Mouse (Mus musculus) C2C12 (cell line): ENCODE results near the gene Dnmt1. TPM values are rescaled to one million over a fixed set of nuclear protein-coding genes. Genes with fewer than 3 reads are reported as not detected.

ENCODE experiments used
- H3K27me3 ChIP-seq: one replicate; pipeline ENCODE4 v1.6.1; 2011; ENCODE audit not compliant: control insufficient read depth, insufficient read depth, insufficient read length
- H3K36me3 ChIP-seq: one replicate; pipeline ENCODE4 v1.6.1; 2011; ENCODE audit not compliant: control insufficient read depth, insufficient read depth
- H3K4me3 ChIP-seq: one replicate; pipeline ENCODE4 v1.5.1; 2011; ENCODE audit warnings: mild to moderate bottlenecking, control low read depth; ENCODE audit not compliant: poor library complexity, insufficient read depth, severe bottlenecking
- H3K79me2 ChIP-seq: one replicate; pipeline ENCODE4 v1.6.1; 2011; ENCODE audit not compliant: control insufficient read depth, insufficient read depth
- H3K79me3 ChIP-seq: one replicate; pipeline ENCODE4 v1.6.1; 2011; ENCODE audit warnings: low read depth, control low read depth
- H3ac ChIP-seq: one replicate; pipeline ENCODE3; 2011; ENCODE audit warnings: low read depth; ENCODE audit not compliant: control insufficient read depth, insufficient read length
- CEBPB ChIP-seq: IDR thresholded peaks from one replicate; pipeline ENCODE4 v1.6.1; 2011; ENCODE audit warnings: low read depth, mild to moderate bottlenecking, control low read depth, moderate library complexity
- CTCF ChIP-seq: IDR thresholded peaks from one replicate; pipeline ENCODE4 v1.5.1; 2011; ENCODE audit not compliant: control insufficient read depth, insufficient read depth, insufficient read length
- FOSL1 ChIP-seq: IDR thresholded peaks from one replicate; pipeline ENCODE4 v1.8.0; 2011; ENCODE audit warnings: mild to moderate bottlenecking, low read length; ENCODE audit not compliant: poor library complexity, insufficient read depth, severe bottlenecking
- MAX ChIP-seq: IDR thresholded peaks from one replicate; pipeline ENCODE4 v1.6.1; 2011; ENCODE audit warnings: mild to moderate bottlenecking, control low read depth
- MYOD1 ChIP-seq: IDR thresholded peaks from one replicate; pipeline ENCODE4 v1.6.1; 2011; ENCODE audit warnings: low read depth; ENCODE audit not compliant: control insufficient read depth, insufficient read length
- MYOG ChIP-seq: IDR thresholded peaks from one replicate; pipeline ENCODE4 v1.6.1; 2011; ENCODE audit not compliant: control insufficient read depth, insufficient read length; ENCODE audit errors: extremely low read depth
- USF1 ChIP-seq: IDR thresholded peaks from one replicate; pipeline ENCODE4 v1.6.1; 2011; ENCODE audit warnings: low read depth, mild to moderate bottlenecking, control low read depth, moderate library complexity
- polyA plus RNA-seq: library from polyadenylated mRNA; unstranded; fragments of >200 nt; fragmentation: generic; extraction: Trizol; gene quantifications from one replicate; pipeline ENCODE4 v1.2.1, GENCODE M21; 2012; ENCODE audit warnings: missing spikeins

Dnmt1 gene
- polyA plus RNA-seq, 1 experiment: 69.7 TPM

DNA sequence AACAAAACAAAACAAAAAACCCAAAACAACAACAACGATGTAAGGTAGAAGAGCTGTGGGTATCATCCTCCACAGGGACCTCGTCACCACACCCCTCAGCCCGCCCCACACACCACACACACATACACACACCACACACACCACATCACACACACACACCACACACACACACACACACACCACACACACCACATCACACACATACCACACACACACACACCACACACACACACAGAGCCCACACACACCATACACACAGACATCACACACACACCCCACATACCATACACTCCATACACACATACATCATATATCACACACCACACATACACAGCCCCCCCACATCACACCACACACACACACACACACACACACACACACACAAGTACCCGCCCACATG lies 31.9 kb upstream of the Dnmt1 start:
- H3K4me3 ChIP-seq: no peak overlapping the region
- no peaks in the 10 kb centered on the region for H3K79me2 ChIP-seq
- no peaks in the 10 kb centered on the region for H3K79me3 ChIP-seq
- no peak for TF ChIP-seq CEBPB
- no peak for TF ChIP-seq MYOG
- no peak for TF ChIP-seq MAX
- TF ChIP-seq MYOD1: no peak
- no peak for TF ChIP-seq CTCF
- no peak for TF ChIP-seq USF1
- no peak for TF ChIP-seq FOSL1
- no peaks in the 10 kb centered on the region for H3K36me3 ChIP-seq
- H3ac ChIP-seq: no peak overlapping the region
- H3K27me3 ChIP-seq: no peaks in the 10 kb centered on the region

GRCm38 (mm10) chr9:20990861-20991260 lies 31.2 kb upstream of the Dnmt1 start:
- Histone ChIP-seq H3K79me3 (no peaks in the 10 kb centered on the region), H3K4me3 (no peak overlapping the region), H3K79me2 (no peaks in the 10 kb centered on the region), H3K36me3 (no peaks in the 10 kb centered on the region), H3K27me3 (no peaks in the 10 kb centered on the region), H3ac (no peak overlapping the region)
- TF ChIP-seq MYOG (no peak), CTCF (no peak), CEBPB (no peak), MYOD1 (no peak), MAX (no peak), USF1 (no peak), FOSL1 (no peak)

- no peak overlapping the region for H3K4me3 ChIP-seq
- TF ChIP-seq MYOD1 (no peak), CTCF (no peak), CEBPB (no peak), USF1 (no peak), FOSL1 (no peak), MYOG (no peak), MAX (no peak)
- H3K79me2 ChIP-seq: no peaks in the 10 kb centered on the region
- H3ac ChIP-seq: no peak overlapping the region
- no peaks in the 10 kb centered on the region for H3K79me3 ChIP-seq
- H3K36me3 ChIP-seq: no peaks in the 10 kb centered on the region
- H3K27me3 ChIP-seq: no peaks in the 10 kb centered on the region
Observed at GRCm38 (mm10) chr9:20987953-20988352, 28.3 kb upstream of the Dnmt1 start.

DNA sequence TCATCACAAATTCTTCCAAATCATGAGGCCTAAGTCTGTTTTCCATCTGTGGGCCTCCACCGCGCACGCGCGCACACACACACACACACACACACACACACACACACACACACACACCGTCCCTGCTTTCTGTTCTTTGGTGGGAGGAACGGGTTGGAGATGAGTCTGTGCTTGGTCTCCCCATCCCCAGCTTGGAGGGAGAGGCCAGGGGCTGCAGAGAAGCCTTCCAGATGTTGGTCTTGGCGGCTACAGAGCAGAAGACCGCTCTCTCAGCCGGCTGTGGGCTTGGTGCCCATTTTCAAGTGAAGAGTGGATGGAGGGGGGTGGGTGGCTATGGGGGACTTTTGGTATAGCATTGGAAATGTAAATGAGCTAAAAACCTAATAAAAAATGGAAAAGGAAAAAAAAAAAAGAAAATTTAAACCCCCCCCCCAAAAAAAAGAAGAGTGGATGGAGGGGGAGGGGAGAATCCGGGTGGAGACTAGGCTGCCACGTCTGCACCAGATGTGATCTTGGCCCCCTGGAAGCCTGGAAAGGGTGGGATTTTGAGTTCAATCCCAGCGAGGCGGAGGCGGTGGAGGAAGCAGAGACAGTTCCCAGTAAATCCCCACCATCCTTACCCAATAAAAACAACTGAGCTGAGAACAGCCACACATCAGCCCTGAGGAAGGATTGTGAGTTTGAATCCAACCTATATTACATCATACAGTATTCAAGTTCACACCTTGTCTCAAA lies 27.4 kb upstream of the Dnmt1 start:
- Histone ChIP-seq H3K79me2 (no peaks in the 10 kb centered on the region), H3K4me3 (no peak overlapping the region), H3ac (no peak overlapping the region), H3K27me3 (no peaks in the 10 kb centered on the region), H3K79me3 (no peaks in the 10 kb centered on the region), H3K36me3 (no peaks in the 10 kb centered on the region)
- no peak for TF ChIP-seq USF1
- no peak for TF ChIP-seq MYOG
- no peak for TF ChIP-seq CEBPB
- TF ChIP-seq MYOD1: no peak
- no peak for TF ChIP-seq FOSL1
- no peak for TF ChIP-seq CTCF
- TF ChIP-seq MAX: no peak

DNA sequence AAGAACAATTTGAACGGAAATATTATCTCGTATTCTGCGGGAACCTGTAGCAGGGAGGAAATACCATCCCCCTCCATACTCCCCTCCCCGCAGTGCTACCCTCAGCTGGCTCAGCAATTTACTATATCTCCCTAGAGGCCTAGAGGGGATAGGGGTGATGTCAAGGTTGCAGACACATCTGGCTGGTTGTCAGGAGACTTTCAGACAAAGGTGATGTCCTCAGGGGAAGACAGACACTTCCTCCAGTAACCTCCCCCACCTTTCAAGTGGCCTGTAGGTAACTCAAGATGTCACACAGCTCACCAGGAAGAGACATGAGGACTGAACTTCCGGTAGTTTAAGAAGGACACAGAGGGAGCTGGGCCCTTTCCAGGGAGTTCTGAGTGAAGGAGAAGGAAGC lies 23.5 kb upstream of the Dnmt1 start:
- Histone ChIP-seq H3K27me3 (no peaks in the 10 kb centered on the region), H3ac (no peak overlapping the region), H3K79me2 (no peaks in the 10 kb centered on the region), H3K4me3 (no peak overlapping the region), H3K36me3 (no peaks in the 10 kb centered on the region), H3K79me3 (no peaks in the 10 kb centered on the region)
- no peak for TF ChIP-seq CEBPB
- TF ChIP-seq USF1: no peak

DNA sequence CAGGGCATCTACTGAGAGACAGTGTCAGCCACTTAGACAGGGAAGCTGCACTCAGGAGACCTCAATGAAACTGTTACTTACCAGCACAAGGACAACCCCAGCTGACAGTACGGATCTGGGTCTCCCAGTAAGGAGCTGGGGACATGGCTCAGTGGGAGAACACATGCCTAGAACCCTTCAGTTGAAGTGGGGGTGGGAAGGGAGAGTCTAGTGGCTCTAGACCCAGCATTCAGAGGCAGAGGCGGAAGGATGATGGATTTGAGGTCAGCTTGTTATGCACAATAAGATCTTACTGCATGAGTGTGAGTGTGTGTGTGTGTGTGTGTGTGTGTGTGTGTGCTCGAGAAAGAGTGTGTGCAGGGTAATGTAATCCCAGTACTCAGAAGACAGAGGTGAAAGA lies 22.5 kb upstream of the Dnmt1 start:
- H3K79me3 ChIP-seq: no peaks in the 10 kb centered on the region
- TF ChIP-seq FOSL1 (no peak), USF1 (no peak), MYOG (no peak), MAX (no peak), CTCF (no peak), CEBPB (no peak), MYOD1 (no peak)
- H3K4me3 ChIP-seq: no peak overlapping the region
- H3K79me2 ChIP-seq: no peaks in the 10 kb centered on the region
- no peaks in the 10 kb centered on the region for H3K27me3 ChIP-seq
- no peak overlapping the region for H3ac ChIP-seq
- no peaks in the 10 kb centered on the region for H3K36me3 ChIP-seq
